7 mouse cellular contexts compared by ENCODE assay signal in genomic region chr1:87510166-87510691, GRCm38 (mm10). TPM values are rescaled to one million over a fixed set of nuclear protein-coding genes. Genes with fewer than 3 reads are reported as not detected.
DNase-seq lines count a peak whose midpoint lies in the region; ATAC-seq lines count a peak whose summit lies in the region.

No protein-coding gene starts in this region.

- intact Hi-C loops in heart, postnatal 14 days (cut with DNase I): no loop called here
- intact Hi-C loops in left cerebral cortex, postnatal 14 days (cut with DNase I): no loop called here

- peak overlapping the region; percentile 71 for H3K4me3 ChIP-seq in midbrain, embryonic 14.5 days (replicated peaks; ENCODE audit: low read depth, low read length)
- peak overlapping the region; percentile 69 for H3K4me3 ChIP-seq in stomach, embryonic 15.5 days (replicated peaks)

- H3K4me1 ChIP-seq in midbrain, embryonic 14.5 days (ENCODE audit: control insufficient read depth, insufficient read depth, low read length): 0 out of 2 replicates have a peak, but pooled peaks cover 6% of the 10 kb centered on the region
- peaks cover 17% of the 10 kb centered on the region for H3K4me1 ChIP-seq in stomach, embryonic 15.5 days

- no peaks in the 10 kb centered on the region for H3K9me3 ChIP-seq in midbrain, embryonic 14.5 days (ENCODE audit: control insufficient read depth, low read length)
- no peaks in the 10 kb centered on the region for H3K9me3 ChIP-seq in stomach, embryonic 15.5 days

- H3K27ac ChIP-seq in midbrain, embryonic 14.5 days (replicated peaks; ENCODE audit: low read depth, low read length): 0 out of 2 replicates have a peak overlapping the region, but pooled peaks have one; percentile 37
- H3K27ac ChIP-seq in stomach, embryonic 15.5 days: no peak overlapping the region

- peak overlapping the region; percentile 80 for H3K9ac ChIP-seq in midbrain, embryonic 14.5 days (replicated peaks; ENCODE audit: low read length)
- H3K9ac ChIP-seq in stomach, embryonic 15.5 days: peak overlapping the region; percentile 58

- peak; percentile 86 for ATAC-seq in midbrain, embryonic 14.5 days (ENCODE audit: low FRiP score, low TSS enrichment)
- peak; percentile 72 for ATAC-seq in stomach, embryonic 15.5 days (ENCODE audit: insufficient read depth, low FRiP score, low read depth)

- under 1% methylated on average over 45 of the region's 61 CpGs for WGBS in midbrain, embryonic 14.5 days
- WGBS in stomach, embryonic 15.5 days: under 1% methylated on average over 58 of the region's 61 CpGs

- H3K27me3 ChIP-seq in midbrain, embryonic 14.5 days (ENCODE audit: control insufficient read depth, insufficient read depth, low read length): peaks cover 17% of the 10 kb centered on the region
- peaks cover 11% of the 10 kb centered on the region for H3K27me3 ChIP-seq in stomach, embryonic 15.5 days (replicated peaks)

- peak; percentile 35 for DNase-seq in CD4-positive, CD25-positive, alpha-beta regulatory T cell, adult 2 months (ENCODE audit: low read depth, low spot score)
- DNase-seq in ES-CJ7 (ENCODE audit: low read depth, low spot score): peak; percentile 31
- peak; percentile 67 for DNase-seq in embryo, embryonic 10.5 days (ENCODE audit: low spot score)
- peak; percentile 54 to 62 for DNase-seq in heart, postnatal 14 days
- DNase-seq in left cerebral cortex, postnatal 14 days (ENCODE audit: low spot score in 2 of 2): peak; percentile 65 to 78
- DNase-seq in midbrain, embryonic 14.5 days: peak; percentile 91

- peak overlapping the region; percentile 96 for H3K4me2 ChIP-seq in midbrain, embryonic 14.5 days (ENCODE audit: low read length)
- H3K4me2 ChIP-seq in stomach, embryonic 15.5 days: peak overlapping the region; percentile 99

- no peaks in the 10 kb centered on the region for H3K36me3 ChIP-seq in midbrain, embryonic 14.5 days (ENCODE audit: control insufficient read depth, insufficient read depth, low read length)
- H3K36me3 ChIP-seq in stomach, embryonic 15.5 days: no peaks in the 10 kb centered on the region

RNA-seq across cellular contexts. Expression of gene Neu2, which starts 0.5 kb away (rescaled TPM):
- not detected for total RNA-seq in heart, postnatal 14 days (2021)
- 1 to 10 TPM; 3.4 to 3.5 TPM for total RNA-seq in left cerebral cortex, postnatal 14 days (2021)
- polyA plus RNA-seq in midbrain, embryonic 14.5 days (2014; fragmentation: Nextera tagmentation; extraction: Ambion mirVana): 0.13 and 0.23 TPM in 2 replicates
- 2.7 and 4.2 TPM in 2 replicates for polyA plus RNA-seq in stomach, embryonic 15.5 days (2015; fragmentation: Nextera tagmentation; extraction: Ambion mirVana)

RNA-seq across cellular contexts. Expression of gene Snorc, which starts 40.2 kb away (rescaled TPM):
- total RNA-seq in heart, postnatal 14 days (2021): not detected
- total RNA-seq in left cerebral cortex, postnatal 14 days (2021): 1 to 10 TPM in 1 of 2 experiments, under 1 TPM in 1; 0.82 to 1.1 TPM
- 1.1 TPM in 1 of 2 replicates, not detected in the other for polyA plus RNA-seq in midbrain, embryonic 14.5 days (2014; fragmentation: Nextera tagmentation; extraction: Ambion mirVana)
- 0.28 TPM in 1 of 2 replicates, not detected in the other for polyA plus RNA-seq in stomach, embryonic 15.5 days (2015; fragmentation: Nextera tagmentation; extraction: Ambion mirVana)

Comparison
In these comparisons a context has a peak if more than half of its experiments do, and no peak if none do; other contexts are left out.
1. DNase-seq: peak in every context shown above with its lines; median percentile 91 in midbrain, embryonic 14.5 days; 72 in left cerebral cortex, postnatal 14 days; 67 in embryo, embryonic 10.5 days; 58 in heart, postnatal 14 days; 35 in CD4-positive, CD25-positive, alpha-beta regulatory T cell, adult 2 months; 31 in ES-CJ7.